Mouse (Mus musculus) heart, embryonic 11.5 days (tissue): ENCODE data around the gene Tmem185b. TPM values are rescaled to one million over a fixed set of nuclear protein-coding genes. Genes with fewer than 3 reads are reported as not detected.

Experiments used
- ATAC-seq: fragments of 200-750 bp; cut with Nextera tagmentation; replicated peaks from 2 replicates; pipeline ENCODE4 v1.8.0; 2017; ENCODE audit warnings: moderate library complexity; ENCODE audit not compliant: insufficient number of reproducible peaks, low FRiP score, low TSS enrichment
- H3K27ac ChIP-seq: fragments of 300-500 bp; sonication (generic); 2 replicates; pipeline ENCODE4 v1.5.1; 2014; ENCODE audit warnings: mild to moderate bottlenecking, low read depth, low read length
- H3K27me3 ChIP-seq: fragments of 300-500 bp; sonication (generic); 2 replicates; pipeline ENCODE4 v1.6.1; 2014; ENCODE audit warnings: mild to moderate bottlenecking, low read length, mixed read lengths; ENCODE audit not compliant: control insufficient read depth, insufficient read depth
- H3K36me3 ChIP-seq: fragments of 300-500 bp; sonication (generic); 2 replicates; pipeline ENCODE4 v1.6.1; 2014; ENCODE audit warnings: mild to moderate bottlenecking, low read length, moderate library complexity, mixed read lengths; ENCODE audit not compliant: control insufficient read depth, insufficient read depth
- H3K4me1 ChIP-seq: fragments of 300-500 bp; sonication (generic); 2 replicates; pipeline ENCODE4 v1.6.1; 2014; ENCODE audit warnings: low read length; ENCODE audit not compliant: control insufficient read depth, insufficient read depth
- H3K4me2 ChIP-seq: fragments of 300-500 bp; sonication (generic); 2 replicates; pipeline ENCODE4 v1.6.1; 2014; ENCODE audit warnings: mild to moderate bottlenecking, moderate library complexity
- H3K4me3 ChIP-seq: fragments of 300-500 bp; sonication (generic); 2 replicates; pipeline ENCODE4 v1.5.1; 2014; ENCODE audit warnings: low read depth, low read length
- H3K9ac ChIP-seq: fragments of 300-500 bp; sonication (generic); 2 replicates; pipeline ENCODE4 v1.6.1; 2014; ENCODE audit warnings: mild to moderate bottlenecking, low read depth, low read length, moderate library complexity
- H3K9me3 ChIP-seq: fragments of 300-500 bp; sonication (generic); replicated peaks from 2 replicates; pipeline ENCODE4 v1.6.1; 2016; ENCODE audit warnings: low read length; ENCODE audit not compliant: control insufficient read depth
- WGBS: fragments of 180-500 bp; shearing (Covaris S2); extraction: QIAGEN DNeasy Blood & Tissue Kit; methylation state at CpG from one replicate; pipeline ENCODE4 v1.1.7; 2014; ENCODE audit not compliant: insufficient replicate concordance; 5-methylcytosine and 5-hydroxymethylcytosine counted together
- polyA plus RNA-seq: library from polyadenylated mRNA; unstranded; fragments of >200 nt; fragmentation: Nextera tagmentation; extraction: Ambion mirVana; gene quantifications from 2 replicates; pipeline ENCODE4 v1.2.1, GENCODE M21; 2014

Tmem185b gene
- polyA plus RNA-seq, 1 experiment from 2014 or later: 23.1 TPM

DNA sequence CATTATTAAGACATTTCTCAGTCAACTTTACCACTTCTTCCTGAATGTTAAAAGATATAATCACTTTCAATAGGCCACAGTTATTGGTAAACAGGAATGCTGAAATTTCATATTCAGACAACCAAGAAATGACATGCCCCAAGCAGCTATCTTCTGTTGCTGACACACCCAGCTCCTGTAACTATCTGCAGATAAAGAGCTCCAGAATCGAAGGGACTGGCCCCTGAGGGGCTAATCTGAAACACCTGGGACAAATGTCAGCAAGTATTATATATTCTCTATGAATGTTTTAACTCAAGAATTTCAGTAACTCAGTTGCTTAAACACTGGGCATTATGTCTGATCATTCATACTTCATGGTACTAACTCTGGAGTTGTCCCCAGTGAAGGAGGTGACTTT is 44.2 kb downstream of the Tmem185b start:
- Histone ChIP-seq H3K9ac (no peak overlapping the region), H3K9me3 (no peaks in the 10 kb centered on the region), H3K27ac (no peak overlapping the region), H3K4me1 (no peaks in the 10 kb centered on the region), H3K4me2 (no peak overlapping the region), H3K4me3 (no peak overlapping the region), H3K36me3 (no peaks in the 10 kb centered on the region; the same call in 1 of the 2 replicates), H3K27me3 (no peaks in the 10 kb centered on the region)
- no peak for ATAC-seq
- 39% methylated on average over 1 of the region's 1 CpGs for WGBS

Other genes starting within 250 kb of the Tmem185b start
- gene Inhbb, start 103.9 kb upstream of the Tmem185b start, polyA plus RNA-seq: 0.06 and 0.13 TPM in 2 replicates
- gene Ralb, start 21.4 kb upstream of the Tmem185b start, polyA plus RNA-seq: 146 and 166 TPM in 2 replicates
- gene Epb41l5, start 122.8 kb downstream of the Tmem185b start, polyA plus RNA-seq: 24.4 and 29.6 TPM in 2 replicates